Mouse (Mus musculus): ENCODE results near the gene Myf5. TPM values are rescaled to one million over a fixed set of nuclear protein-coding genes. Genes with fewer than 3 reads are reported as not detected.

The Myf5 gene
- polyA plus RNA-seq, 1 experiment = 0.21 TPM

DNA sequence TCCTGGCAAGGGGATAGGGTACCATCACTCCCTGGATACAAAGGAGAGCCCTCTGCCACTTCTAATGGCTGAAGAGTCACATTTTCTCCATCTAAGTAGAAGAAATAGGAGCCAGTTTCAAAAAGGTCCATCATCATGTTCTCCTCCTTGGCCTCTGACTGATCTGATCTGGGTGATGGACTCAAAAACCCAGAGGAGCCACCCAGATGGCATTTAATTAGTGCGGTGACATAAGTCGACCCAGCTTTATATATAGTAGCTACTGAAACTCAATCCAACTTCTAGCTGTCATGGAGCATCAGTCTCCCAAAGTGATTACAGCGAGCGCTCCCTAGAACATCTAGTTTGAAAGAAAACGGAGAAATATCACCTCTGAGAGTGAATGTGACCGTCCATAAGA lies 8.6 kb upstream of the Myf5 start, which contains the start of gene Myf6:
TSS of gene Myf6 (minus strand) at position 170 of the 400 bp plus-strand sequence.
- no peak for DNase-seq
- no peak within 1 kb of the TSS for H3K4me3 ChIP-seq (replicated peaks; ENCODE audit: extremely low read depth, low read depth, low read length)
- H3K4me1 ChIP-seq (ENCODE audit: control insufficient read depth, insufficient read depth, low read length) = no peaks in the 10 kb centered on the region
- WGBS = 88% methylated on average over 6 of the region's 6 CpGs
- TF ChIP-seq CTCF (IDR thresholded peaks at IDR 0.05; ENCODE audit: insufficient read depth, low read length) = no peak

DNA sequence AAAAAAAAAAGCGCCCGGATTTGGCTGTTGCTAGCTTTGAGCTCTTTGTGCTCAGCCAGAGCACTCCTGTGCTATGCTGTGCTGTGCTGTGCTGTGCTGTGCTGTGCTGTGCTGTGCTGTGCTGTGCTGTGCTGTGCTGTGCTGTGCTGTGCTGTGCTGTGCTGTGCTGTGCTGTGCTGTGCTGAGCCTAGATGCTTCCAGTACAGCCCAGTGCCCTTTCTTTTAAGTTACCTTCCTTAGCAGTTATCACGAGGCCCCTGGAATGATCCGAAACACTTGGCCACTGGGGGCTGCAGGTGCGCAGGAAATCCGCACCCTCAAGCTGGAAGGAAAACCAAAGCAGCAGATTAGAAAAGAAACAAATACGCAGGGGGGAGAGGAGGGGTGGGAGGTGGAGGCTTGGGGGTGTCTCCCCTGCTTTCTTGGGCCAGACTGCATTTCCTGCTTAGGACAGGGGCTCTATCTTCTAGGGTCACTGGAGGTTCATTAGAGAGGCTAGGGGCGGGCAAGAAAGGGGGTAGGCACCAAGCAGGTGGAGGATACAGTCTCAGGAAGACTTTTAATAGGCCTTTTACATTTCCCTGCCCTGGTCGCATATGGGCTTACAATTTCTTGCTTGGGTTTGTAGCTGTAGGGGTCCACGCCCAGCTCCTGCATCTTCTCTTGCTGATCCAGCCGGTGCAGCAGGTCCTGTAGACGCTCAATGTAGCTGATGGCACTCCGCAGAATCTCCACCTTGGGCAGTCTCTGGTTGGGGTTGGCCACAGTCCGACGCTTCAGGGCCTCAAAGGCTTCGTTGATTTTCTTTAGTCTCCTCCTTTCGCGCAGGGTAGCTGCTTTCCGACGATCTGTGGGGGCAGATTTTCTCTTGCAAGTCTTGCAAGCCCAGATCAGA lies 7.9 kb upstream of the Myf5 start:
- no peak for TF ChIP-seq POLR2A (IDR thresholded peaks at IDR 0.05; ENCODE audit: borderline replicate concordance, extremely low read depth, low read depth, low read length)
- no peak for TF ChIP-seq CTCF (IDR thresholded peaks at IDR 0.05; ENCODE audit: insufficient read depth, low read length)
- Histone ChIP-seq H3K4me1 (ENCODE audit: control insufficient read depth, insufficient read depth, low read length) (no peaks in the 10 kb centered on the region), H3K4me3 (replicated peaks; ENCODE audit: extremely low read depth, low read depth, low read length) (no peak overlapping the region)
- WGBS = 55% methylated on average over 20 of the region's 20 CpGs
- DNase-seq = no peak

DNA sequence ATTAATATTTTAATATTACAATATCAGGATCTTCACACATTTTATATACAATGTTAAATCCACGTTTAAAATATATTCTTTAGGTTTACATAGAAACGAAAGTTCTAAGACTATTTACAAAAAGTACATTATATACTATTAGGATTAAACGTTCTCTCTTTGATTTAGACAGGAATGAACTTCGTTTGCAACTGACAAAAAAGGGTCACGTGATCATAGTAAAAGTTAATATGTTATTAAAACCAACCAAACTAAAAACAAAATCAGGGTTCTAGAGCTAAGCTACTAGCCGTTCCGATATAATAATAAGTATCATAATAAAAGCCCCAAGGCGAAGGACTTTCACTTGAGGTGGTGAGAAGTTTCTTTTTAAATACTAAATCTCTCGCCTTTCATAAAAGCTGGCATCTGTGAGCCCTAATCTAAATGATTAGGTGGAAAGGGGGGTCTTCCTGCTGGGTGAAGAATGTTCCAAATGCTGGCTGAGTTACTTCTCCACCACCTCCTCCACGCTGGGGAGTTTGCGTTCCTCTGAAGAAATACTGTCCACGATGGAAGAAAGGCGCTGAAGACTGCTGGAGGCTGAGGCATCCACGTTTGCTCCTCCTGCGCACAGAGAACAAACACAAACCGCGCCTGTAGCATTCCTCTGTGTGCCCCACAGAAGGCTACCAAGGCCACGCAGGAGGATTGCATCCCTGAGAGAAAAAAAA lies 7.1 kb upstream of the Myf5 start:
- no peak overlapping the region for H3K4me3 ChIP-seq (replicated peaks; ENCODE audit: extremely low read depth, low read depth, low read length)
- no peaks in the 10 kb centered on the region for H3K4me1 ChIP-seq (ENCODE audit: control insufficient read depth, insufficient read depth, low read length)
- TF ChIP-seq CTCF (IDR thresholded peaks at IDR 0.05; ENCODE audit: insufficient read depth, low read length) = no peak
- TF ChIP-seq POLR2A (IDR thresholded peaks at IDR 0.05; ENCODE audit: borderline replicate concordance, extremely low read depth, low read depth, low read length) = no peak
- no peak for DNase-seq
- WGBS = 24% methylated on average over 18 of the region's 18 CpGs

DNA sequence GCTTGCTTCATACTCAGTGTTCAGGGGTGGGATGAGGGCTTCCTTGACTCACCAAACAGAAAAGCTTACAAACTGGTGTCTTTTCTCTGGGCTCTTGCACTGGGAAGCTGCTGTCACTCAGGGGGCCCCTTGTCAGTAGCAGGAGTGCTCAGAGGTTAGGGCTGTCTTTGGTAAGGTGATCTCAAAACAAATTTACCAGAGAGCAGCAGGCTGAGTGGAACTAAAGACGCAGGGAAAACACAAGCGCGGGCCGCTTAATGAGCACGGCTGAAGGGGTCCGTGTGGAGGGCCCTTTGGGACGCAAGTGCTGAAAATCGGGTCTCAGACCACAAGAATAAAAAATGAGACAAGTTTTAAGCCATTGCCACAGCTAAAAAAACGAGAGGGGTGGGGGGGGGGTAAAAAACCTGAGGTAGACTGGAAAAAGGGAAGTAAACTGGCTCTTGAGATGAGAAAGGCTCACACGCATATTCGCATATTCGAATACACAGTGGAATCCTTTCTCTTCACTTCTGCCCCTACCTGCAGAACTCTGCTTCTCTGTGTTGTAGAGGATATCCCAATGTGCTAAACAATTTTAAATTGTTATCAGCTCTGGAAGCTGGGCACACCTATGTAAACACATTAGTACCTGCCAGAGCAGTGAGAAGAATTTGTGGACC lies 2.9 kb upstream of the Myf5 start:
- TF ChIP-seq POLR2A (IDR thresholded peaks at IDR 0.05; ENCODE audit: borderline replicate concordance, extremely low read depth, low read depth, low read length) (no peak), CTCF (IDR thresholded peaks at IDR 0.05; ENCODE audit: insufficient read depth, low read length) (no peak)
- no peaks in the 10 kb centered on the region for H3K4me1 ChIP-seq (ENCODE audit: control insufficient read depth, insufficient read depth, low read length)
- WGBS = 36% methylated on average over 12 of the region's 12 CpGs
- H3K4me3 ChIP-seq (replicated peaks; ENCODE audit: extremely low read depth, low read depth, low read length) = no peak overlapping the region
- DNase-seq = no peak

DNA sequence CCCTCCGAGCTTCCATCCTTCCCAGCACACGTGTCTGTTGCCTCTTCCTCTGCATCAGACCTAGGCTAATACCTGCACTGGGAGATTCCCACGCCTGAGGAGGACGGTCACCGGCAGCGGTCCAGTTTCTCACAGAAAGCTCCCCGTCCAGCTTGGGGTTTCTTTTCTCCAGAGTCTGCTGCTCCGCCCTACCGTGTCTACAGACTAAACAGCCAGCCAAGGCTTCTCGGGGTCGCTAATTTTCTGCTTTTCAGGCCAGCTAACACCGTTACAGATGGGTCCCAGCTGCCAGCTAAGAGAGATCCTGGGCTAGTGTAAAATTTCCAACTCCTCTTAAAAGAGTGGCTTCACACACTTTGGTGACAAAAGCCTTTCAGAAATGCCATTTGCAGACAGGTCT lies 836 bp upstream of the Myf5 start:
- no peak overlapping the region for H3K4me3 ChIP-seq (replicated peaks; ENCODE audit: extremely low read depth, low read depth, low read length)
- 54% methylated on average over 12 of the region's 12 CpGs for WGBS
- no peaks in the 10 kb centered on the region for H3K4me1 ChIP-seq (ENCODE audit: control insufficient read depth, insufficient read depth, low read length)
- DNase-seq = no peak
- TF ChIP-seq POLR2A (IDR thresholded peaks at IDR 0.05; ENCODE audit: borderline replicate concordance, extremely low read depth, low read depth, low read length) = no peak
- no peak for TF ChIP-seq CTCF (IDR thresholded peaks at IDR 0.05; ENCODE audit: insufficient read depth, low read length)

DNA sequence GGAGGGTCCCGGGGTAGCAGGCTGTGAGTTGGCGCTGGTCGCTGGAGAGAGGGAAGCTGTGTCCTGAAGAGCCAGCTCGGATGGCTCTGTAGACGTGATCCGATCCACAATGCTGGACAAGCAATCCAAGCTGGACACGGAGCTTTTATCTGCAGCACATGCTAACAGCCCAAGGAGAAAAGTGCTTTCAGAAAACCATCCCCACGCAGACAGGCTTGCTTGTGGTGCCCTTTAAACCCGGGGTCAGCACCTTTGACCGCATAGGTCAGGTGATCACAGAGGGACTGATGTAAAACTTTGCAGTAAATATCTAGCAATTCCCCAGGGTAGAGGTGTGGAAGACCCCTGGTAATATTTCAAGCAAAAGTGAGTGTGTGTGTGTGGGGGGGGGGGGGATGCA lies 1.9 kb downstream of the Myf5 start:
- Histone ChIP-seq H3K4me3 (replicated peaks; ENCODE audit: extremely low read depth, low read depth, low read length) (no peak overlapping the region), H3K4me1 (ENCODE audit: control insufficient read depth, insufficient read depth, low read length) (no peaks in the 10 kb centered on the region)
- TF ChIP-seq POLR2A (IDR thresholded peaks at IDR 0.05; ENCODE audit: borderline replicate concordance, extremely low read depth, low read depth, low read length) = no peak
- TF ChIP-seq CTCF (IDR thresholded peaks at IDR 0.05; ENCODE audit: insufficient read depth, low read length) = no peak
- 54% methylated on average over 10 of the region's 10 CpGs for WGBS
- no peak for DNase-seq

DNA sequence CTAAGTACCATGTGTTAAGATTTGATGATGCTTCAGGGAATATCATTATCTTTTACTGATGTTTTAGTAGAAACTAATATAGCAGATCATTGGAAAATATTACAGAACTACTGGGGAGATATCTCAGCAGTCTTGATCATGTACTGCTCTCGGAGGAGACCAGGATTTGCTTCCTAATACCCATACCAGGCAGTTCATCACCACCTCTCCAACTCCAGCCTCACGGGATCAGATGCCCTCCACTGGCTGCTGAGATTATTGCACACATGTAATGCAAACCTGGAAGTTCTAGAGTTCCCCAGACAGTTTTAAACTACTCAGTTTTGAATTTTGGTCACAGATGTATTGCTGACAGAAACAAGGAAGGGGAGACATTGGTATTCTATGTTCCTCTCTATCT lies 12.4 kb downstream of the Myf5 start:
- 35% methylated on average over 2 of the region's 2 CpGs for WGBS
- H3K4me1 ChIP-seq (ENCODE audit: control insufficient read depth, insufficient read depth, low read length) = no peaks in the 10 kb centered on the region

DNA sequence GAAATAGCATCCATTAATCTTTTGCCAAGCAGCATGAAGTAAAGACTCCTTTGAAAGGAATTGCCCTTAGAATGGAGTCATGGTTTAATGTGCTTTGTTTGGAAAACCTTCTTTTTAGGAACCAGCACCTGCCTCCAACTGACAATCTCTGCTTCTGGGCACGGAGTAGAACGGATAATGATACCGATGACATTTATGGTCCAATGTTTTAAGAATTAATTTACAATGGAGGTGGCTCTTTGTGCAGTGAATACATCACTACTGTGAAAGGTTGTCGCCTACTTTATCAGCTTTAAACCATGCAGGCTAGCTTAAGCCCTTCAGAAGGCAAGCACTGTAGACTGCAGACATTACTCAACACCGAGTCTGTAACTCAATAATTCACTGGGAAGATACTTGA lies 14.2 kb downstream of the Myf5 start:
- no peak overlapping the region for H3K4me3 ChIP-seq (replicated peaks; ENCODE audit: extremely low read depth, low read depth, low read length)
- H3K4me1 ChIP-seq (ENCODE audit: control insufficient read depth, insufficient read depth, low read length) = no peaks in the 10 kb centered on the region
- 80% methylated on average over 5 of the region's 5 CpGs for WGBS
- no peak for TF ChIP-seq CTCF (IDR thresholded peaks at IDR 0.05; ENCODE audit: insufficient read depth, low read length)
- no peak for TF ChIP-seq POLR2A (IDR thresholded peaks at IDR 0.05; ENCODE audit: borderline replicate concordance, extremely low read depth, low read depth, low read length)
- no peak for DNase-seq

More for the DNA sequence above, 12.4 kb downstream of the Myf5 start:
- no peak overlapping the region for H3K4me3 ChIP-seq (replicated peaks; ENCODE audit: extremely low read depth, low read depth, low read length)
- no peak for DNase-seq
- TF ChIP-seq CTCF (IDR thresholded peaks at IDR 0.05; ENCODE audit: insufficient read depth, low read length) = peak; percentile 54
- no peak for TF ChIP-seq POLR2A (IDR thresholded peaks at IDR 0.05; ENCODE audit: borderline replicate concordance, extremely low read depth, low read depth, low read length)

DNA sequence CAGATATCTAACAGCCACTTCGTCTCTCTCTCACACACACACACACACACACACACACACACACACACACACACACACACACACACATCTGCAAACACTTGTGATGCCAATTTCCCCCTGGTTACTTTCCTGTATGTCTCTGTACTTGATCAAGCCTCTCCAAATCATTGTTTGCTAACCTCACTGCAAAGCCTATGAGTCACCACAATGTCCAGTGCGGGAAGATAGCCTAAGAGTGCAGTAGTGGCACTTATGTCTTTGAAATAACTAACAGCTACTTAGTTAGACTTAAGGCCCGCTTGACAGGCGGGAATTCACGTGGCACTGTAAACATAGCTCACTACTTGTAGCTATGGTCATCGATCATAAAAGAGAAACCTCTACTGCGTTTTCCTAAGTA lies 18.1 kb downstream of the Myf5 start:
- no peaks in the 10 kb centered on the region for H3K4me1 ChIP-seq (ENCODE audit: control insufficient read depth, insufficient read depth, low read length)
- TF ChIP-seq POLR2A (IDR thresholded peaks at IDR 0.05; ENCODE audit: borderline replicate concordance, extremely low read depth, low read depth, low read length) (no peak), CTCF (IDR thresholded peaks at IDR 0.05; ENCODE audit: insufficient read depth, low read length) (no peak)
- H3K4me3 ChIP-seq (replicated peaks; ENCODE audit: extremely low read depth, low read depth, low read length) = no peak overlapping the region
- no peak for DNase-seq
- WGBS = 40% methylated on average over 7 of the region's 7 CpGs

All from lung, adult 2 months (tissue).